Mouse (Mus musculus): ENCODE data around the gene Csrp2. TPM values are rescaled to one million over a fixed set of nuclear protein-coding genes. Genes with fewer than 3 reads are reported as not detected.
A peak's percentile ranks its signal among the peaks of the same experiment; 100 is the strongest.

The Csrp2 gene
- total and polyA plus RNA-seq, 2 experiments from 2014 or later, result 43.1 to 77.0 TPM

GRCm38 (mm10) chr10:110927491-110927890 is 7.9 kb downstream of the Csrp2 start:
- no peaks in the 10 kb centered on the region for H3K27me3 ChIP-seq (ENCODE audit: insufficient read depth, low read length)
- H3K36me3 ChIP-seq (ENCODE audit: insufficient read depth, low read length), result no peaks in the 10 kb centered on the region
- H3K9me3 ChIP-seq (ENCODE audit: low read length), result no peaks in the 10 kb centered on the region
- H3K4me3 ChIP-seq (ENCODE audit: low read depth, low read length), result no peak overlapping the region
- no peak for TF ChIP-seq CTCF (IDR thresholded peaks at IDR 0.05)
- no peak overlapping the region for H3K9ac ChIP-seq (replicated peaks; ENCODE audit: low read length, poor library complexity, severe bottlenecking)
- H3K4me2 ChIP-seq (ENCODE audit: low read depth, low read length, poor library complexity, severe bottlenecking), result no peak overlapping the region
- DNase-seq (ENCODE audit: low spot score) (peak; percentile 74), ATAC-seq (ENCODE audit: low FRiP score) (no peak)
- H3K27ac ChIP-seq (ENCODE audit: low read depth, low read length), result no peak overlapping the region
- WGBS, result 71% methylated on average over 11 of the region's 11 CpGs
- no peaks in the 10 kb centered on the region for H3K4me1 ChIP-seq (ENCODE audit: insufficient read depth, low read length)

GRCm38 (mm10) chr10:110929756-110930155 is 10.2 kb downstream of the Csrp2 start:
- ATAC-seq (ENCODE audit: low FRiP score), result no peak
- no peak overlapping the region for H3K4me3 ChIP-seq (ENCODE audit: low read depth, low read length)
- 51% methylated on average over 4 of the region's 4 CpGs for WGBS
- DNase-seq (ENCODE audit: low spot score), result no peak
- no peaks in the 10 kb centered on the region for H3K9me3 ChIP-seq (ENCODE audit: low read length)
- TF ChIP-seq CTCF (IDR thresholded peaks at IDR 0.05), result no peak
- no peaks in the 10 kb centered on the region for H3K27me3 ChIP-seq (ENCODE audit: insufficient read depth, low read length)
- no peak overlapping the region for H3K9ac ChIP-seq (replicated peaks; ENCODE audit: low read length, poor library complexity, severe bottlenecking)
- no peaks in the 10 kb centered on the region for H3K4me1 ChIP-seq (ENCODE audit: insufficient read depth, low read length)
- no peaks in the 10 kb centered on the region for H3K36me3 ChIP-seq (ENCODE audit: insufficient read depth, low read length)
- no peak overlapping the region for H3K27ac ChIP-seq (ENCODE audit: low read depth, low read length)
- H3K4me2 ChIP-seq (ENCODE audit: low read depth, low read length, poor library complexity, severe bottlenecking), result no peak overlapping the region

- no peak overlapping the region for H3K4me3 ChIP-seq (ENCODE audit: low read depth, low read length)
- TF ChIP-seq CTCF (IDR thresholded peaks at IDR 0.05), result no peak
- H3K27ac ChIP-seq (ENCODE audit: low read depth, low read length), result 0 out of 2 replicates have a peak overlapping the region, but pooled peaks have one; percentile 21
- no peaks in the 10 kb centered on the region for H3K36me3 ChIP-seq (ENCODE audit: insufficient read depth, low read length)
- no peaks in the 10 kb centered on the region for H3K9me3 ChIP-seq (ENCODE audit: low read length)
- peak; percentile 15; the same call in 1 of the 2 replicates for ATAC-seq (ENCODE audit: low FRiP score)
- H3K27me3 ChIP-seq (ENCODE audit: insufficient read depth, low read length), result no peaks in the 10 kb centered on the region
- no peak overlapping the region for H3K9ac ChIP-seq (replicated peaks; ENCODE audit: low read length, poor library complexity, severe bottlenecking)
- no peaks in the 10 kb centered on the region for H3K4me1 ChIP-seq (ENCODE audit: insufficient read depth, low read length)
- WGBS, result 36% methylated on average over 13 of the region's 13 CpGs
- DNase-seq (ENCODE audit: low spot score), result peak; percentile 74
- H3K4me2 ChIP-seq (ENCODE audit: low read depth, low read length, poor library complexity, severe bottlenecking), result no peak overlapping the region
These were observed 11.7 kb downstream of the Csrp2 start for GRCm38 (mm10) chr10:110931161-110931912.

GRCm38 (mm10) chr10:110931913-110932560 is 12.4 kb downstream of the Csrp2 start:
- DNase-seq (ENCODE audit: low spot score) (peak; percentile 75), ATAC-seq (ENCODE audit: low FRiP score) (peak; percentile 83; the same call in 1 of the 2 replicates)

GRCm38 (mm10) chr10:110933584-110933983 is 14.0 kb downstream of the Csrp2 start:
- Histone ChIP-seq H3K36me3 (ENCODE audit: insufficient read depth, low read length) (no peaks in the 10 kb centered on the region; the same call in 1 of the 2 replicates), H3K4me1 (ENCODE audit: insufficient read depth, low read length) (no peaks in the 10 kb centered on the region), H3K27me3 (ENCODE audit: insufficient read depth, low read length) (no peaks in the 10 kb centered on the region), H3K4me2 (ENCODE audit: low read depth, low read length, poor library complexity, severe bottlenecking) (no peak overlapping the region), H3K9me3 (ENCODE audit: low read length) (no peaks in the 10 kb centered on the region), H3K4me3 (ENCODE audit: low read depth, low read length) (no peak overlapping the region), H3K27ac (ENCODE audit: low read depth, low read length) (no peak overlapping the region), H3K9ac (replicated peaks; ENCODE audit: low read length, poor library complexity, severe bottlenecking) (no peak overlapping the region)
- DNase-seq (ENCODE audit: low spot score) (no peak), ATAC-seq (ENCODE audit: low FRiP score) (no peak)
- TF ChIP-seq CTCF (IDR thresholded peaks at IDR 0.05), result no peak
- 80% methylated on average over 5 of the region's 5 CpGs for WGBS

More at GRCm38 (mm10) chr10:110931913-110932560, 12.4 kb downstream of the Csrp2 start:
- 61% methylated on average over 20 of the region's 20 CpGs for WGBS
- TF ChIP-seq CTCF (IDR thresholded peaks at IDR 0.05), result no peak
- H3K9ac ChIP-seq (replicated peaks; ENCODE audit: low read length, poor library complexity, severe bottlenecking), result no peak overlapping the region
- H3K9me3 ChIP-seq (ENCODE audit: low read length), result no peaks in the 10 kb centered on the region
- no peak overlapping the region for H3K4me2 ChIP-seq (ENCODE audit: low read depth, low read length, poor library complexity, severe bottlenecking)
- no peaks in the 10 kb centered on the region for H3K36me3 ChIP-seq (ENCODE audit: insufficient read depth, low read length)
- no peaks in the 10 kb centered on the region for H3K4me1 ChIP-seq (ENCODE audit: insufficient read depth, low read length)
- H3K4me3 ChIP-seq (ENCODE audit: low read depth, low read length), result no peak overlapping the region
- H3K27me3 ChIP-seq (ENCODE audit: insufficient read depth, low read length), result no peaks in the 10 kb centered on the region
- 0 out of 2 replicates have a peak overlapping the region, but pooled peaks have one; percentile 21 for H3K27ac ChIP-seq (ENCODE audit: low read depth, low read length)

- TF ChIP-seq CTCF (IDR thresholded peaks at IDR 0.05), result no peak
- no peaks in the 10 kb centered on the region; the same call in 1 of the 2 replicates for H3K36me3 ChIP-seq (ENCODE audit: insufficient read depth, low read length)
- H3K4me2 ChIP-seq (ENCODE audit: low read depth, low read length, poor library complexity, severe bottlenecking), result no peak overlapping the region
- no peak overlapping the region for H3K27ac ChIP-seq (ENCODE audit: low read depth, low read length)
- H3K4me1 ChIP-seq (ENCODE audit: insufficient read depth, low read length), result no peaks in the 10 kb centered on the region
- H3K9ac ChIP-seq (replicated peaks; ENCODE audit: low read length, poor library complexity, severe bottlenecking), result no peak overlapping the region
- DNase-seq (ENCODE audit: low spot score) (no peak), ATAC-seq (ENCODE audit: low FRiP score) (no peak)
- H3K9me3 ChIP-seq (ENCODE audit: low read length), result no peaks in the 10 kb centered on the region
- H3K4me3 ChIP-seq (ENCODE audit: low read depth, low read length), result no peak overlapping the region
- WGBS, result 94% methylated on average over 11 of the region's 11 CpGs
- H3K27me3 ChIP-seq (ENCODE audit: insufficient read depth, low read length), result no peaks in the 10 kb centered on the region
These were observed 15.5 kb downstream of the Csrp2 start for GRCm38 (mm10) chr10:110935081-110935480.

Data from midbrain, postnatal 0 days (tissue).